Mouse (Mus musculus) heart, postnatal 0 days (tissue): Measurements from ENCODE around the gene Pwwp2b. TPM values are rescaled to one million over a fixed set of nuclear protein-coding genes. Genes with fewer than 3 reads are reported as not detected.
A peak's percentile ranks its signal among the peaks of the same experiment; 100 is the strongest.

ENCODE experiments used
- ATAC-seq: fragments of 200-750 bp; cut with Nextera tagmentation; 2 replicates; pipeline ENCODE4 v1.8.0; 2017; ENCODE audit warnings: low read depth, moderate number of reproducible peaks, moderate library complexity; ENCODE audit not compliant: insufficient read depth
- DNase-seq: peaks from one replicate; pipeline ENCODE4 v3.0.0-alpha.2; 2016; ENCODE audit warnings: low spot score
- H3K27ac ChIP-seq: fragments of 300-500 bp; sonication (generic); 2 replicates; pipeline ENCODE4 v1.5.1; 2014; ENCODE audit warnings: low read depth, mild to moderate bottlenecking
- H3K27me3 ChIP-seq: fragments of 300-500 bp; sonication (generic); 2 replicates; pipeline ENCODE4 v1.6.1; 2014; ENCODE audit warnings: low read length, mixed read lengths; ENCODE audit not compliant: control insufficient read depth, insufficient read depth
- H3K36me3 ChIP-seq: fragments of 300-500 bp; sonication (generic); replicated peaks from 2 replicates; pipeline ENCODE4 v1.6.1; 2014; ENCODE audit warnings: low read length, mixed read lengths; ENCODE audit not compliant: control insufficient read depth, insufficient read depth
- H3K4me1 ChIP-seq: fragments of 300-500 bp; sonication (generic); 2 replicates; pipeline ENCODE4 v1.6.1; 2014; ENCODE audit warnings: antibody characterized with exemption; ENCODE audit not compliant: control insufficient read depth, insufficient read depth
- H3K4me2 ChIP-seq: fragments of 300-500 bp; sonication (generic); 2 replicates; pipeline ENCODE4 v1.6.1; 2014; ENCODE audit warnings: low read depth, mild to moderate bottlenecking, low read length, moderate library complexity
- H3K4me3 ChIP-seq: fragments of 300-500 bp; sonication (generic); 2 replicates; pipeline ENCODE4 v1.5.1; 2014; ENCODE audit warnings: low read depth, low read length
- H3K9ac ChIP-seq: fragments of 300-500 bp; sonication (generic); replicated peaks from 2 replicates; pipeline ENCODE4 v1.6.1; 2014; ENCODE audit warnings: low read depth, low read length, mixed read lengths
- H3K9me3 ChIP-seq: fragments of 300-500 bp; sonication (generic); replicated peaks from 2 replicates; pipeline ENCODE4 v1.6.1; 2016; ENCODE audit warnings: low read length; ENCODE audit not compliant: control insufficient read depth
- CTCF ChIP-seq: IDR thresholded peaks from 2 replicates; pipeline ENCODE4 v1.5.1; 2016; ENCODE audit warnings: antibody characterized with exemption, control low read depth, low read depth
- EP300 ChIP-seq: IDR thresholded peaks from 2 replicates; pipeline ENCODE4 v1.6.1; 2016; ENCODE audit warnings: antibody characterized with exemption, low read depth
- WGBS: fragments of 180-500 bp; shearing (Covaris S2); extraction: QIAGEN DNeasy Blood & Tissue Kit; methylation state at CpG from one replicate; pipeline ENCODE4 v1.1.7; 2014; 5-methylcytosine and 5-hydroxymethylcytosine counted together
- polyA plus RNA-seq: library from polyadenylated mRNA; unstranded; fragments of >200 nt; fragmentation: Nextera tagmentation; extraction: Ambion mirVana; gene quantifications from 2 replicates; pipeline ENCODE4 v1.2.1, GENCODE M21; 2015
- total RNA-seq: library from RNA; depleted of rRNA; stranded (reverse); fragments of >200 nt; gene quantifications from 2 replicates; pipeline ENCODE4 v1.2.3, GENCODE M21; 2014; ENCODE audit warnings: low replicate concordance

Pwwp2b gene
- total and polyA plus RNA-seq, 2 experiments from 2014 or later: 7.4 to 9.4 TPM

GRCm38 (mm10) chr7:139215516-139215915, 32.8 kb upstream of the Pwwp2b start:
- Histone ChIP-seq H3K9ac (no peak overlapping the region), H3K4me3 (no peak overlapping the region), H3K36me3 (no peaks in the 10 kb centered on the region), H3K9me3 (no peaks in the 10 kb centered on the region), H3K4me1 (peaks cover 35% of the 10 kb centered on the region), H3K27ac (no peak overlapping the region), H3K27me3 (no peaks in the 10 kb centered on the region), H3K4me2 (no peak overlapping the region)
- no peak for TF ChIP-seq EP300
- TF ChIP-seq CTCF: no peak
- DNase-seq: no peak
- ATAC-seq: no peak
- WGBS: 52% methylated on average over 1 of the region's 1 CpGs

DNA sequence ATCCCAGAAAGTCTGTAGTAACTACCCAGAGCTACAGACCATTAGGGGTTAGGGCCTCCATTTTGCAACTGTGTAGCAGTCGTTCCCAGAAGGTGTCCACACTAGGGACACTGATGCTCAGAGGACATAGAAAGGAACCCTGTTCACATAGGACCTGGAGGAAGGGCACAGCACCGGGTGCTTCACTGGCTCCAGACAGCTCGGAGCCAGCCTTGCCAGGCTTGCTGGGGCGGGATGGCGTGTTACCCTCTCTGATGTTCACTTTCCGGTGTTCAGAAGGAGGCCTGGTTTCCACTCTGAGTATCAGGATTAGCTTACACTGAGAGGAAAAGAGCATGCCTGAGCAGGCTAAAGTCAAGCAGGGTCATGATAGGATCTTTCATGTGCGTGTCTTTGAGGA, 32.3 kb upstream of the Pwwp2b start:
- no peak for ATAC-seq
- H3K9me3 ChIP-seq: no peaks in the 10 kb centered on the region
- TF ChIP-seq CTCF: no peak
- WGBS: 86% methylated on average over 7 of the region's 7 CpGs
- no peak overlapping the region for H3K4me3 ChIP-seq
- H3K27ac ChIP-seq: no peak overlapping the region; the same call in 1 of the 2 replicates
- no peak overlapping the region for H3K4me2 ChIP-seq
- H3K36me3 ChIP-seq: no peaks in the 10 kb centered on the region
- no peaks in the 10 kb centered on the region for H3K27me3 ChIP-seq
- no peak overlapping the region for H3K9ac ChIP-seq
- peaks cover 35% of the 10 kb centered on the region for H3K4me1 ChIP-seq
- DNase-seq: no peak

DNA sequence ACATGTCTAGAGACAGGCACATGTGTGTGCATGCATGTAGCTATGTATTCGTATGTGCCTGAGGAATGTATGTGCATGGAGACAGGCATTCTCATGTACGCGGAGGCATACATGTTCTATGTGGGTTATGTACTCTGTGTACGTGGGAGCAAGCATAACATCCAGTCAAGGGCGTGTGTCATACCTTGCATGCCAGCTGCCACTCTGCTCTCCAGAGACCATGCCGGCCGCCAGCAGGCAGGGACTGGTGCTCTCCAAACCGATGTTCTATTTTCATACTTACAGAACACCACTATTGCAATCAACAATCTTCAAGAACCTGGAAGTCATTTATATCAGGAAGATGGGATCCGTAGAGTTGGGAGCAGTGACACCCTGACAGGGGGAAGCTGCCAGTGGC, 31.8 kb upstream of the Pwwp2b start:
- H3K27me3 ChIP-seq: no peaks in the 10 kb centered on the region
- TF ChIP-seq EP300: no peak
- no peak for TF ChIP-seq CTCF
- H3K9ac ChIP-seq: no peak overlapping the region
- H3K36me3 ChIP-seq: no peaks in the 10 kb centered on the region
- peak; percentile 48 for DNase-seq
- 52% methylated on average over 9 of the region's 9 CpGs for WGBS
- H3K9me3 ChIP-seq: no peaks in the 10 kb centered on the region
- H3K27ac ChIP-seq: peak overlapping the region; percentile 59
- H3K4me1 ChIP-seq: peaks cover 35% of the 10 kb centered on the region
- H3K4me2 ChIP-seq: no peak overlapping the region
- no peak for ATAC-seq
- H3K4me3 ChIP-seq: no peak overlapping the region

DNA sequence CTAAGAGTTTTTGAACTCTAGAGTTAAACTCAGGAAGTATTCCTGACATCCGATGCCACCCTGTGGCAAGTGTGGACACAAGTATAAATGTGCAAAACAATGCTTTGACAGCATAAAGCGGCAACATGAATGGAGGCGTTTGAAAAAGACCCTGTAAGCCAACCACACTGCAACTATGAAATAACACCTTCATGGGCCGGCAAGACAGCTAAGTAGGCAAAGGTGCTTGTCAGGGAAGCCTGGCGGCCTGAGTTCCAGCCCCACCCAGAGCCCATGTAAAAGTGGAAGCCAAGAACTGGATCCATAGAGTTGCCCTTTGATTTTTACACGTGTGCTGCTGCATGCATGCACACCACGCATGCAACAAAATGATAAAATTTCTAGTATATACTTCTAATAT, 31.2 kb upstream of the Pwwp2b start:
- Histone ChIP-seq H3K4me1 (peaks cover 35% of the 10 kb centered on the region), H3K27me3 (no peaks in the 10 kb centered on the region), H3K36me3 (no peaks in the 10 kb centered on the region), H3K9ac (no peak overlapping the region), H3K4me3 (no peak overlapping the region), H3K9me3 (no peaks in the 10 kb centered on the region), H3K4me2 (no peak overlapping the region), H3K27ac (peak overlapping the region; percentile 59; the same call in 1 of the 2 replicates)
- TF ChIP-seq EP300 (no peak), CTCF (no peak)
- 83% methylated on average over 7 of the region's 7 CpGs for WGBS
- DNase-seq (no peak), ATAC-seq (no peak)

DNA sequence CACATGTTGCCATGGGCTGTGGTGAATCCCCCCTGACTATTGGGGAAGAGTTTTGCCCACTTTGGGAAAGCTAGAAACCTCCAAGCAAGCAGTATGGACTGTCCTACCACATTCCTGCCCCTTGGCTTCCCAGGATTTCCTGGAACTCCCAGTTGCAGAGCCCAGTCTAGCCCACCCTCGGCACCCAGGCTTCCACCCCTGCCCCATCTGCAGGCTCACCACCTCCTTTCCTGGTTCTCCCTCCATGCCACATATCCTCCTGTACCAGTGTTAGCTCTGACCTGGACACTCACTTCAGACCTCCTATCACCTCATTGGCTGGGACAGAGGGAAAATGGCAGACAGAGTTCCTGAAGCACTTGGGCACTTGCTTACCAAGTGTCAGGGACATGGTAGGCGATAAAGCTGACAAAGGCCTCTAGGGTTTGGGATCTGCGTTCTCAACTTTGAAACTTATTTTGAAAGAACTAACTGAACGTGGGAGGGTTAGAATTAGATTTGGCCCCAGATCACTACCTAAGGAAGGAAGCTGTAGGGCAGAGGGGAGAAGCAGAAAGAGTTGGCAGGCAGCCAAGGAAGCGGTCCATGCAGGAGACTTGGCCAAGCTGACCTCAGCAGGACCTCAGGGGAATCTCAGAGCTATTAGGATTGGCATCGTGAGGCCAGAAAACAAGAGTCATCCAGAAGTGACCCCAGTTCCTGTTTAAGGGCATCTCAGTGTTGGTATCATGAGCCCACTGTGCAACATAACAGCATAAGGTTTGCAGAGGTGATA, 29.5 kb upstream of the Pwwp2b start:
- no peaks in the 10 kb centered on the region for H3K27me3 ChIP-seq
- no peak overlapping the region for H3K4me2 ChIP-seq
- no peak for TF ChIP-seq EP300
- no peak for TF ChIP-seq CTCF
- no peaks in the 10 kb centered on the region for H3K36me3 ChIP-seq
- H3K4me1 ChIP-seq: peaks cover 25% of the 10 kb centered on the region
- H3K9ac ChIP-seq: no peak overlapping the region
- H3K27ac ChIP-seq: peak overlapping the region; percentile 8; the same call in 1 of the 2 replicates
- no peak for DNase-seq
- WGBS: 29% methylated on average over 6 of the region's 6 CpGs
- ATAC-seq: peak; percentile 32; the same call in 1 of the 2 replicates
- no peak overlapping the region for H3K4me3 ChIP-seq
- H3K9me3 ChIP-seq: no peaks in the 10 kb centered on the region

DNA sequence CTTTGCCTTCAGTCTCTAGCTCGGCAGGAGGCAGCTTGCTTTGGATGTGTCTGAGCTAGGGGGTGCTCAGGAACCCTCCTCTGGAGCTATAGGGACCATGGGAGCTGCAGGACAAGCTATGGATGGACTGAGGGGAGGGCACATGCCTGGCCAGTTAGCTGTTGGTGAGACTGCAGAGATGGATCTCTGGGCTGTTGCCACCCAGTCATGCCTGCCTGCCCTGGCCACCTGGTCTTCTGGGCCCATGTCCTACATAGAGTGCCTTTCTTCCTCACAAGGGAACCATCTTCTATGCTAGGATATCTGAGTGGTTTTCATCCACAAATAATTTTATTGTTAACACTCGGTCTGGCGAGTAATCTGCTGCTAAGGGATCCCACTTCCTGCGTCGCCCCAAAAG, 28.8 kb upstream of the Pwwp2b start:
- H3K4me2 ChIP-seq: no peak overlapping the region
- H3K9me3 ChIP-seq: no peaks in the 10 kb centered on the region
- no peak for DNase-seq
- H3K27ac ChIP-seq: peak overlapping the region; percentile 8; the same call in 1 of the 2 replicates
- peaks cover 30% of the 10 kb centered on the region for H3K4me1 ChIP-seq
- no peaks in the 10 kb centered on the region for H3K36me3 ChIP-seq
- WGBS: 73% methylated on average over 5 of the region's 5 CpGs
- ATAC-seq: no peak
- H3K9ac ChIP-seq: no peak overlapping the region
- TF ChIP-seq EP300 (no peak), CTCF (no peak)
- H3K4me3 ChIP-seq: no peak overlapping the region
- no peaks in the 10 kb centered on the region for H3K27me3 ChIP-seq
